Mouse (Mus musculus): ENCODE results near the gene Cdh11.

GRCm38 (mm10) chr8:102786467-102787360, 1.3 kb upstream of the Cdh11 start:
- TF ChIP-seq POLR2A (IDR thresholded peaks at IDR 0.05; ENCODE audit: borderline replicate concordance, extremely low read depth, low read depth, low read length) (no peak), CTCF (IDR thresholded peaks at IDR 0.05; ENCODE audit: insufficient read depth, low read length) (no peak)
